Mouse (Mus musculus) layer of hippocampus, adult 11-12 months (tissue): Measurements from ENCODE around the gene Podxl2.

Experiments used
- DNase-seq: peaks from one replicate; pipeline ENCODE4 v3.0.0; 2022; ENCODE audit warnings: low spot score

Podxl2 gene

GRCm38 (mm10) chr6:88827395-88828205, 47.2 kb downstream of the Podxl2 start:
- DNase-seq, result peak; percentile 46

- DNase-seq, result no peak
Measured at GRCm38 (mm10) chr6:88826965-88827364, 47.9 kb downstream of the Podxl2 start.

- DNase-seq, result peak; percentile 68
Measured at GRCm38 (mm10) chr6:88826545-88826944, 48.3 kb downstream of the Podxl2 start.

GRCm38 (mm10) chr6:88826088-88826487, 48.8 kb downstream of the Podxl2 start:
- DNase-seq, result peak; percentile 60

GRCm38 (mm10) chr6:88824183-88824582, 50.7 kb downstream of the Podxl2 start:
- DNase-seq, result no peak

- peak; percentile 58 for DNase-seq
Measured at GRCm38 (mm10) chr6:88821901-88822300, 52.9 kb downstream of the Podxl2 start.

- no peak for DNase-seq
Measured at GRCm38 (mm10) chr6:88821294-88821693, 53.5 kb downstream of the Podxl2 start.

GRCm38 (mm10) chr6:88820853-88821252, 54.0 kb downstream of the Podxl2 start:
- DNase-seq, result no peak

- no peak for DNase-seq
Measured at GRCm38 (mm10) chr6:88816913-88817312, 57.9 kb downstream of the Podxl2 start.

GRCm38 (mm10) chr6:88815489-88815888, 59.4 kb downstream of the Podxl2 start:
- no peak for DNase-seq

GRCm38 (mm10) chr6:88815036-88815435, 59.8 kb downstream of the Podxl2 start:
- no peak for DNase-seq

GRCm38 (mm10) chr6:88813832-88814231, 61.0 kb downstream of the Podxl2 start:
- no peak for DNase-seq

GRCm38 (mm10) chr6:88812886-88813285, 62.0 kb downstream of the Podxl2 start:
- DNase-seq, result peak; percentile 73

GRCm38 (mm10) chr6:88811880-88812400, 62.9 kb downstream of the Podxl2 start:
- no peak for DNase-seq

- peak; percentile 55 for DNase-seq
Measured at GRCm38 (mm10) chr6:88811396-88811795, 63.4 kb downstream of the Podxl2 start.

- DNase-seq, result no peak
Measured at GRCm38 (mm10) chr6:88810291-88810690, 64.6 kb downstream of the Podxl2 start.

- no peak for DNase-seq
Measured at GRCm38 (mm10) chr6:88809091-88810037, 65.5 kb downstream of the Podxl2 start.

- no peak for DNase-seq
Measured at GRCm38 (mm10) chr6:88804966-88805577, 69.8 kb downstream of the Podxl2 start.

GRCm38 (mm10) chr6:88803957-88804695, 70.7 kb downstream of the Podxl2 start:
- no peak for DNase-seq

- no peak for DNase-seq
Measured at GRCm38 (mm10) chr6:88803051-88803450, 71.8 kb downstream of the Podxl2 start.

GRCm38 (mm10) chr6:88800735-88801134, 74.1 kb downstream of the Podxl2 start:
- no peak for DNase-seq
